In the genomic region with DNA sequence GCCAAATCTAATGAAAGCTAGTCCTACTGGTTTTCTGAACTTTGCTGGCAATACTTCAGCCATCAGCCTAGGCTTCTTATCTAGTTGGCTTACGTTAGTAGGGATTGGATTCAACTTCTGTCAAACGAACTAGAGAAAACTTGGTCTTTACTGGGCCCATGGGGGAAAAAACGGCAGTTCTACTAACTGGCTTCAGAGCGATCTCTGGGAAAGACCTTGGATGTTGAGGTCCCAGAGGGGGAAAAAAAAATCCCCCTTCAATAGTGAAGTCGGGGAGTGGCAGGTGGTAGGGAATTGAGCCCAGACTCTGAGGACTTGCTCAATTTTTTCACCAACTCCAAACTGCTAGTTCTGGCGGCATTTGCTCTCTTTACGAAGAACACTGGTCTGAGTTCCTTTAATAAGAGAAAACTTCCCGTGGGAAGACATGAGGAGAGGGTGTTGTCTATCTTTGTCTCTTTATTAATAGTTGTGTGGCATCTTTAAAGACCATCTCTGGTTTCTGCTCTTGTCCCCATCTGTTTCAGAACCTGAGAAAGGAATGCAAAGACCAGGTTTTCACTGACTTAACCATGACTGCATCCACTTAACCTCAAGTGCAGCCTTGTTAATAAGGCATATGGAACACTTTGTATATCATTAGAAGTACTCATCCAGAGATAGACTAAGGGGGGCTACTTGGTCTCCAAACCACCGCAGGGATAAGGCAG, we compare ENCODE assay signal across 25 mouse cellular contexts. TPM values are rescaled to one million over a fixed set of nuclear protein-coding genes. Genes with fewer than 3 reads are reported as not detected.
DNase-seq lines count a peak whose midpoint lies in the region; ATAC-seq and TF ChIP-seq lines count a peak whose summit lies in the region.
"Had no signal": no experiment of that assay in that cellular context is flagged by ENCODE, and none has a peak within 500 bp of the region (broad histone marks: within the 10 kb centered on the region; RNA-seq: fewer than 3 reads in every experiment).

No protein-coding gene starts in this region.

- no peak overlapping the region for H3K4me3 ChIP-seq in heart, embryonic 10.5 days
- H3K4me3 ChIP-seq in spleen, adult 2 months (ENCODE audit: extremely low read depth, insufficient read depth, insufficient read length) = peak overlapping the region; percentile 68
- peak overlapping the region; percentile 73 for H3K4me3 ChIP-seq in bone marrow, adult 2 months (replicated peaks; ENCODE audit: control insufficient read depth, low read depth, low read length)
- H3K4me3 ChIP-seq in small intestine, adult 2 months (ENCODE audit: low read depth, low read length) = peak overlapping the region; percentile 61
- H3K4me3 ChIP-seq in hindbrain, embryonic 13.5 days = no peak overlapping the region
- H3K4me3 ChIP-seq: hindbrain, embryonic 10.5 days; kidney, embryonic 15.5 days; left cerebral cortex, adult 2 months; neural tube, embryonic 15.5 days had no signal

- H3K36me3 ChIP-seq in heart, embryonic 10.5 days = no peaks in the 10 kb centered on the region
- H3K36me3 ChIP-seq in spleen, adult 2 months (ENCODE audit: control insufficient read depth, insufficient read depth, low read length) = no peaks in the 10 kb centered on the region
- no peaks in the 10 kb centered on the region for H3K36me3 ChIP-seq in small intestine, adult 2 months (ENCODE audit: control insufficient read depth, insufficient read depth, low read length)
- H3K36me3 ChIP-seq in hindbrain, embryonic 13.5 days = no peaks in the 10 kb centered on the region
- H3K36me3 ChIP-seq: hindbrain, embryonic 10.5 days; kidney, embryonic 15.5 days; neural tube, embryonic 15.5 days had no signal

- TF ChIP-seq POLR2A in spleen, adult 2 months (IDR thresholded peaks at IDR 0.05; ENCODE audit: low read depth, low read length) = no peak
- no peak for TF ChIP-seq POLR2A in bone marrow, adult 2 months (IDR thresholded peaks at IDR 0.05; ENCODE audit: borderline replicate concordance, control insufficient read depth, low read depth, low read length)
- no peak for TF ChIP-seq POLR2A in small intestine, adult 2 months (IDR thresholded peaks at IDR 0.05; ENCODE audit: low read depth, low read length)

- peaks cover 77% of the 10 kb centered on the region for H3K27me3 ChIP-seq in heart, embryonic 10.5 days (ENCODE audit: insufficient read depth, poor library complexity, severe bottlenecking)
- H3K27me3 ChIP-seq in spleen, adult 2 months (ENCODE audit: control insufficient read depth, insufficient read depth, low read length) = no peaks in the 10 kb centered on the region
- no peaks in the 10 kb centered on the region; the same call in 1 of the 2 replicates for H3K27me3 ChIP-seq in small intestine, adult 2 months (ENCODE audit: control insufficient read depth, insufficient read depth, low read length)
- H3K27me3 ChIP-seq in hindbrain, embryonic 13.5 days = 0 out of 2 replicates have a peak, but pooled peaks cover 10% of the 10 kb centered on the region

- 0 out of 2 replicates have a peak, but pooled peaks cover 7% of the 10 kb centered on the region for H3K4me1 ChIP-seq in heart, embryonic 10.5 days
- H3K4me1 ChIP-seq in spleen, adult 2 months (ENCODE audit: control insufficient read depth, insufficient read depth, insufficient read length) = peaks cover 16% of the 10 kb centered on the region; the same call in 1 of the 2 replicates
- H3K4me1 ChIP-seq in bone marrow, adult 2 months (ENCODE audit: control insufficient read depth, insufficient read depth, low read length) = peaks cover 2% of the 10 kb centered on the region; the same call in 1 of the 2 replicates
- no peaks in the 10 kb centered on the region for H3K4me1 ChIP-seq in small intestine, adult 2 months (ENCODE audit: control insufficient read depth, insufficient read depth, insufficient read length, low read length)
- peaks cover 9% of the 10 kb centered on the region for H3K4me1 ChIP-seq in hindbrain, embryonic 13.5 days (replicated peaks)
- H3K4me1 ChIP-seq: kidney, embryonic 15.5 days had no signal

- 68% methylated on average over 9 of the region's 9 CpGs for WGBS in heart, embryonic 10.5 days
- 41% methylated on average over 9 of the region's 9 CpGs for WGBS in spleen, adult 2 months
- 57% methylated on average over 9 of the region's 9 CpGs for WGBS in bone marrow, adult 2 months
- 66% methylated on average over 9 of the region's 9 CpGs for WGBS in small intestine, adult 2 months
- WGBS in hindbrain, embryonic 13.5 days = 83% methylated on average over 9 of the region's 9 CpGs

- no peak overlapping the region for H3K27ac ChIP-seq in heart, embryonic 10.5 days
- H3K27ac ChIP-seq in spleen, adult 2 months (ENCODE audit: insufficient read depth, low read length) = peak overlapping the region; percentile 85
- H3K27ac ChIP-seq in bone marrow, adult 2 months (ENCODE audit: control insufficient read depth, insufficient read depth, low read depth, low read length, poor library complexity) = no peak overlapping the region
- peak overlapping the region; percentile 24; the same call in 1 of the 2 replicates for H3K27ac ChIP-seq in small intestine, adult 2 months (ENCODE audit: insufficient read depth, low read depth, low read length)
- H3K27ac ChIP-seq in hindbrain, embryonic 13.5 days = no peak overlapping the region
- H3K27ac ChIP-seq: hindbrain, embryonic 10.5 days; hindbrain, postnatal 0 days; kidney, embryonic 15.5 days; left cerebral cortex, adult 2 months; neural tube, embryonic 15.5 days had no signal

- no peaks in the 10 kb centered on the region for H3K9me3 ChIP-seq in heart, embryonic 10.5 days
- H3K9me3 ChIP-seq in hindbrain, embryonic 13.5 days = no peaks in the 10 kb centered on the region
- H3K9me3 ChIP-seq: hindbrain, embryonic 10.5 days; kidney, embryonic 15.5 days; neural tube, embryonic 15.5 days had no signal

- DNase-seq in heart, embryonic 10.5 days (ENCODE audit: low spot score) = peak; percentile 16
- no peak for DNase-seq in heart, postnatal 36 days
- no peak for DNase-seq in spleen, adult 2 months (ENCODE audit: low read depth in 1 of 2, low spot score in 2 of 2)
- no peak for DNase-seq in spleen, adult 18-20 months
- DNase-seq: cerebellum, adult 9-10 months; kidney, postnatal 4 days had no signal

- TF ChIP-seq CTCF in spleen, adult 2 months (IDR thresholded peaks at IDR 0.05; ENCODE audit: extremely low read depth, insufficient read depth, insufficient read length, insufficient replicate concordance) = no peak
- no peak for TF ChIP-seq CTCF in bone marrow, adult 2 months (IDR thresholded peaks at IDR 0.05; ENCODE audit: control insufficient read depth, insufficient read depth, low read length)
- TF ChIP-seq CTCF in small intestine, adult 2 months (IDR thresholded peaks at IDR 0.05; ENCODE audit: extremely low read depth, insufficient read length, insufficient replicate concordance, low read depth, low read length) = no peak

- H3K9ac ChIP-seq in hindbrain, embryonic 13.5 days = no peak overlapping the region
- H3K9ac ChIP-seq: kidney, embryonic 15.5 days; neural tube, embryonic 15.5 days had no signal

- no peak for ATAC-seq in hindbrain, embryonic 13.5 days (ENCODE audit: low FRiP score)
- ATAC-seq: forebrain, embryonic 14.5 days; hindbrain, postnatal 0 days; intestine, postnatal 0 days had no signal

- intact Hi-C loops in heart, postnatal 36 days (cut with DNase I) = no loop called here

- no peak overlapping the region for H3K4me2 ChIP-seq in hindbrain, embryonic 13.5 days
- H3K4me2 ChIP-seq: kidney, embryonic 15.5 days; midbrain, embryonic 11.5 days; neural tube, embryonic 15.5 days had no signal

RNA-seq across cellular contexts. Expression of gene Grap2, which starts 0.6 kb away (rescaled TPM):
- 4.9 and 5.0 TPM in 2 replicates for polyA plus RNA-seq in heart, embryonic 10.5 days (2016; fragmentation: Nextera tagmentation; extraction: Ambion mirVana)
- total RNA-seq in heart, postnatal 36 days (2021) = 1 to 10 TPM in 1 of 2 experiments, under 1 TPM in 1; 0.46 to 1.3 TPM
- 54.4 and 58.2 TPM in 2 replicates for polyA plus RNA-seq in spleen, adult 2 months (2012; rRNA removed)
- polyA plus RNA-seq in bone marrow, adult 2 months (2011; ENCODE audit: insufficient read depth, insufficient read length, low replicate concordance, missing spikeins) = 36.0 and 52.0 TPM in 2 replicates
- polyA plus RNA-seq in small intestine, adult 2 months (2012; rRNA removed) = 1.6 and 3.1 TPM in 2 replicates
- polyA plus RNA-seq in hindbrain, embryonic 13.5 days (2015; fragmentation: Nextera tagmentation; extraction: Ambion mirVana) = 0.97 and 1.3 TPM in 2 replicates

RNA-seq across cellular contexts. Expression of gene Enthd1, which starts 8.0 kb away (rescaled TPM):
- polyA plus RNA-seq in heart, embryonic 10.5 days (2016; fragmentation: Nextera tagmentation; extraction: Ambion mirVana) = not detected in 2 replicates
- total RNA-seq in heart, postnatal 36 days (2021) = not detected
- 0.05 TPM in 2 replicates for polyA plus RNA-seq in spleen, adult 2 months (2012; rRNA removed)
- 0.72 TPM in 1 of 2 replicates, not detected in the other for polyA plus RNA-seq in bone marrow, adult 2 months (2011; ENCODE audit: insufficient read depth, insufficient read length, low replicate concordance, missing spikeins)
- not detected in 2 replicates for polyA plus RNA-seq in small intestine, adult 2 months (2012; rRNA removed)
- polyA plus RNA-seq in hindbrain, embryonic 13.5 days (2015; fragmentation: Nextera tagmentation; extraction: Ambion mirVana) = not detected in 2 replicates
- total RNA-seq: adrenal gland, postnatal 14 days; gastrocnemius, adult 8-10 months; hindbrain, postnatal 0 days; layer of hippocampus, postnatal 10 days; left cerebral cortex, adult 2 months; left cerebral cortex, postnatal 36 days; megakaryocyte progenitor cell, adult 5-6 weeks; midbrain, postnatal 0 days had no signal
- polyA plus RNA-seq: brain, embryonic 14.5 days; forebrain, embryonic 14.5 days; hindbrain, embryonic 10.5 days; hindbrain, postnatal 0 days; intestine, postnatal 0 days; kidney, embryonic 15.5 days; liver, embryonic 16.5 days; midbrain, embryonic 11.5 days; midbrain, postnatal 0 days; neural tube, embryonic 15.5 days had no signal

Comparison
In these comparisons a context has a peak if more than half of its experiments do, and no peak if none do; other contexts are left out.
1. H3K27ac ChIP-seq: peak in spleen, adult 2 months (single experiment) and small intestine, adult 2 months (single experiment); none in heart, embryonic 10.5 days (single experiment), bone marrow, adult 2 months (single experiment) and hindbrain, embryonic 13.5 days (single experiment).
2. H3K4me3 ChIP-seq: peak in spleen, adult 2 months (single experiment), bone marrow, adult 2 months (single experiment) and small intestine, adult 2 months (single experiment); none in heart, embryonic 10.5 days (single experiment) and hindbrain, embryonic 13.5 days (single experiment).